8 mouse cellular contexts compared by ENCODE assay signal in genomic region chr13:90088962-90089824, GRCm38 (mm10). TPM values are rescaled to one million over a fixed set of nuclear protein-coding genes. Genes with fewer than 3 reads are reported as not detected.
DNase-seq lines count a peak whose midpoint lies in the region; ATAC-seq lines count a peak whose summit lies in the region.

Gene Tmem167, plus strand, starts transcription at chr13:90089123.
Gene Xrcc4, minus strand, starts transcription at chr13:90089608.

- H3K27me3 ChIP-seq in heart, embryonic 13.5 days (replicated peaks): no peaks in the 10 kb centered on the region
- no peaks in the 10 kb centered on the region for H3K27me3 ChIP-seq in liver, embryonic 12.5 days (replicated peaks)
- no peaks in the 10 kb centered on the region for H3K27me3 ChIP-seq in stomach, embryonic 15.5 days (replicated peaks)

- H3K9ac ChIP-seq in heart, embryonic 13.5 days: peak within 1 kb of the TSS; percentile 91
- H3K9ac ChIP-seq in liver, embryonic 12.5 days: peak within 1 kb of the TSS; percentile 85
- H3K9ac ChIP-seq in stomach, embryonic 15.5 days: peak within 1 kb of the TSS; percentile 83

- 3% methylated on average over 41 of the region's 41 CpGs for WGBS in heart, embryonic 13.5 days
- 3% methylated on average over 41 of the region's 41 CpGs for WGBS in liver, embryonic 12.5 days (ENCODE audit: insufficient replicate concordance)
- 3% methylated on average over 41 of the region's 41 CpGs for WGBS in stomach, embryonic 15.5 days

- ATAC-seq in heart, embryonic 13.5 days (ENCODE audit: extremely low read depth, insufficient number of reproducible peaks, low FRiP score, low TSS enrichment): peak; percentile 99
- peak; percentile 100 for ATAC-seq in liver, embryonic 12.5 days
- peak; percentile 100 for ATAC-seq in stomach, embryonic 15.5 days (ENCODE audit: insufficient read depth, low FRiP score, low read depth)

- peak within 1 kb of the TSS; percentile 88 for H3K27ac ChIP-seq in brown adipose tissue, adult 24 weeks (replicated peaks; ENCODE audit: low read depth, low read length)
- peak within 1 kb of the TSS; percentile 86 for H3K27ac ChIP-seq in heart, embryonic 13.5 days (replicated peaks)
- H3K27ac ChIP-seq in liver, embryonic 12.5 days: peak within 1 kb of the TSS; percentile 82
- peak within 1 kb of the TSS; percentile 90 for H3K27ac ChIP-seq in stomach, embryonic 15.5 days

- no peaks in the 10 kb centered on the region for H3K4me1 ChIP-seq in brown adipose tissue, adult 24 weeks (ENCODE audit: control insufficient read depth, insufficient read depth, insufficient read length, low read length)
- peaks cover 11% of the 10 kb centered on the region for H3K4me1 ChIP-seq in heart, embryonic 13.5 days
- H3K4me1 ChIP-seq in liver, embryonic 12.5 days: peaks cover 12% of the 10 kb centered on the region
- H3K4me1 ChIP-seq in stomach, embryonic 15.5 days: no peaks in the 10 kb centered on the region

- H3K9me3 ChIP-seq in heart, embryonic 13.5 days: no peaks in the 10 kb centered on the region
- no peaks in the 10 kb centered on the region for H3K9me3 ChIP-seq in liver, embryonic 12.5 days (replicated peaks)
- H3K9me3 ChIP-seq in stomach, embryonic 15.5 days: no peaks in the 10 kb centered on the region

- peaks cover 7% of the 10 kb centered on the region for H3K36me3 ChIP-seq in heart, embryonic 13.5 days
- H3K36me3 ChIP-seq in liver, embryonic 12.5 days: peaks cover 9% of the 10 kb centered on the region
- H3K36me3 ChIP-seq in stomach, embryonic 15.5 days: no peaks in the 10 kb centered on the region

- H3K4me2 ChIP-seq in heart, embryonic 13.5 days: peak within 1 kb of the TSS; percentile 94
- H3K4me2 ChIP-seq in liver, embryonic 12.5 days: peak within 1 kb of the TSS; percentile 90
- H3K4me2 ChIP-seq in stomach, embryonic 15.5 days: peak within 1 kb of the TSS; percentile 90

- peak within 1 kb of the TSS; percentile 74 for H3K4me3 ChIP-seq in brown adipose tissue, adult 24 weeks (ENCODE audit: insufficient read depth, low read depth, low read length)
- peak within 1 kb of the TSS; percentile 82 for H3K4me3 ChIP-seq in heart, embryonic 13.5 days
- H3K4me3 ChIP-seq in liver, embryonic 12.5 days: peak within 1 kb of the TSS; percentile 87
- peak within 1 kb of the TSS; percentile 95 for H3K4me3 ChIP-seq in stomach, embryonic 15.5 days (replicated peaks)

- DNase-seq in CD4-positive, CD25-positive, alpha-beta regulatory T cell, adult 2 months (ENCODE audit: low read depth, low spot score): peak; percentile 95
- DNase-seq in fat pad, adult 2 months (ENCODE audit: extremely low read depth, low read depth, low spot score): peak; percentile 76
- DNase-seq in kidney, postnatal 10 days: peak; percentile 97
- DNase-seq in natural killer cell, adult 2 months (ENCODE audit: low spot score in 2 of 2): peak; percentile 93 to 94

RNA-seq across cellular contexts. Expression of gene Tmem167, which starts in this region (rescaled TPM):
- 23.2 and 26.4 TPM in 2 replicates for polyA plus RNA-seq in brown adipose tissue, adult 24 weeks (2012; ENCODE audit: insufficient read depth, insufficient read length, missing spikeins)
- polyA plus RNA-seq in heart, embryonic 13.5 days (2015; fragmentation: Nextera tagmentation; extraction: Ambion mirVana): 36.9 and 40.0 TPM in 2 replicates
- 30.8 TPM in 2 replicates for polyA plus RNA-seq in liver, embryonic 12.5 days (2016; fragmentation: Nextera tagmentation; extraction: Ambion mirVana)
- polyA plus RNA-seq in stomach, embryonic 15.5 days (2015; fragmentation: Nextera tagmentation; extraction: Ambion mirVana): 54.9 and 55.8 TPM in 2 replicates

RNA-seq across cellular contexts. Expression of gene Xrcc4, which starts in this region (rescaled TPM):
- polyA plus RNA-seq in brown adipose tissue, adult 24 weeks (2012; ENCODE audit: insufficient read depth, insufficient read length, missing spikeins): 12.3 TPM in 2 replicates
- polyA plus RNA-seq in heart, embryonic 13.5 days (2015; fragmentation: Nextera tagmentation; extraction: Ambion mirVana): 15.4 and 18.7 TPM in 2 replicates
- polyA plus RNA-seq in liver, embryonic 12.5 days (2016; fragmentation: Nextera tagmentation; extraction: Ambion mirVana): 6.3 and 7.3 TPM in 2 replicates
- polyA plus RNA-seq in stomach, embryonic 15.5 days (2015; fragmentation: Nextera tagmentation; extraction: Ambion mirVana): 11.1 and 12.6 TPM in 2 replicates

Comparison
In these comparisons a context has a peak if more than half of its experiments do, and no peak if none do; other contexts are left out.
1. Peak in every context shown above with its lines: DNase-seq, ATAC-seq, H3K4me3 ChIP-seq and H3K27ac ChIP-seq.